Mouse (Mus musculus): ENCODE results near the gene Sars2.

Sars2 gene

DNA sequence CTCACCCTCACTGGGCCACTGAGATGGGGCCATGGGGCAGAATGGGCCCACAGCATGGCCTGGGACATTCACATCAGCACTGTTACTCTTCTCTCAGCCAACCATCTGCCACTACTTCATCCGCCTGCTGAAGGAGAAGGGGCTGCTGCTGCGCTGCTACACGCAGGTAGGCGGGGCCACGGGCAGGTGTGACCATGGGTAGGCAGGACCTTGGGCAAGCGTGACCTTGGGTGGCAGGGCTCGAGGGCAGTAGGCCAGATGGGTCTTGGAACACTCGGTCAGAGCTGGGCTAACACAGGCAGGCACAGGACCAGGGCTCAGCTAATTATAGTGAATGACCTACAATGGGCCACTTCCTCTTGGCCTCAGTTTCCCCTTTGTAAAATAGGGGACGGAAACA is 37.0 kb downstream of the Sars2 start:
- in situ Hi-C loops (cut with MboI, MseI) = no loop called here

DNA sequence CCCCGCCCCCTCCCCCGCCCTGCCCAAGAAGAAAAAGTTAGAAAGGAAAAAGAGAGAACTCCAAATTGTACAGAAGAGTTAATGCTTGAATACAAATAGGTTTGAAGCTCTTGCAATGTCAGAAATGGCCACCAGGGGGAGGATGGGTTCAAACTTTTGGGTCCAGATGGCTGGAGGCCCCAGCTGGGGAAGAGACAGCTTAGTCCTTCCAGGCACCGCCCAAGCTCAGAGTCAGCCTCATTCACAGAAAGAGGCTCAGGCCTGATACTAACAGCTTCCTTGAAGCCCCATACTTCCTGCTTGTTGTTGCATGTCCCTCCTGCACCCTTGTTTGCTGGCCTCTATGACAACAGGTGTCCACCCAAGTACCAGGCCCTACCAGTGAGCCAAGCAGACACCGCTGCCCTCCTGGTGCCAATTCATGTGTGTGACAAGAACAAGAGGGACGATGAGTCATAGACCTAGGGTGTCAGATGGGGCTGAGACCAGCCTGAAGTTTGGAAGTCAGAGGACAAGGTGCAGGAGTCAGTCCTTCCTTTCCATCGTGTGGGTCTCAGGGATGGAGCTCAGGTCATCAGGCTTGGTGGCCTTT is 38.4 kb downstream of the Sars2 start:
- in situ Hi-C loops (cut with MboI, MseI) = no loop called here

DNA sequence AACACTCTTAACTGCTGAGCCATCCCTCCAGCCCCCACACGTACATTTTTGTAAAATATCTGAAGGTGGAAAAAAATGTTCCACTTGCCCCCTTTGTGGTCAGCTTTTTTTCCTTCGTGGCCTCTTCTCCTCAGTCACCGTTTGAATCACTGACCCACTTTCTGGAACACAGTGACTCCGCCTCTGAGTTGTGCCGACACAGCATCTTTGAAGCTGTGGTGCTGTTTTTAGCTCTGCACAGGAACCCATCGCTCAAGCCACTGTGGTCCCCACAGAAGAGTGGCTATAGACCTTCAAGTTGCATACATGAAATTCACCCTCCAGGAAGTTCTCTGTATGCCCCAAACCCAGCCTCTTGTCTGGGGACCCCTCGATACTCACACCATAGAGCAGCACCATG is 39.1 kb downstream of the Sars2 start:
- in situ Hi-C loops (cut with MboI, MseI) = no loop called here

DNA sequence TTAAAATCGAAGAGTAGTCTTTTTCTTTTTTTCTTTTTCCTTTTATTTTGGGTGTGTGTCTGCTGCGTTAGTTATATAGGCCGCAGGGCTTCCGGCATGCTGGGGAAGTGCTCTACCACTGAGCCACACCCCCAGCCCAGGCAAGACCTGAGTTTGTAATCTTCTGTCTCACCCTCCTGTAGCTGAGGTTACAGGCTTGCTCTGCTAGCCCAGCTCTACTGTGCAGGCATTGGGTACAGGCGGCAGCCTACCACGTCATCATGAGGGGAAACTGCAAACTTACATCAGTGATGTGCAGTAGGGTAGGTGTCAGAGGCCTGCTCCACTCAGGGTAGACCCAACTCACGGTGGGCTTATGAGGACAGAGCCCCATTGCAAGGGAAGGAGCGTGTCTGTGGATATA is 39.5 kb downstream of the Sars2 start:
- in situ Hi-C loops (cut with MboI, MseI) = no loop called here

GRCm38 (mm10) chr7:28785161-28785560 is 43.4 kb downstream of the Sars2 start:
- in situ Hi-C loops (cut with MboI, MseI) = no loop called here

GRCm38 (mm10) chr7:28787884-28788283 is 46.1 kb downstream of the Sars2 start:
- in situ Hi-C loops (cut with MboI, MseI) = no loop called here

DNA sequence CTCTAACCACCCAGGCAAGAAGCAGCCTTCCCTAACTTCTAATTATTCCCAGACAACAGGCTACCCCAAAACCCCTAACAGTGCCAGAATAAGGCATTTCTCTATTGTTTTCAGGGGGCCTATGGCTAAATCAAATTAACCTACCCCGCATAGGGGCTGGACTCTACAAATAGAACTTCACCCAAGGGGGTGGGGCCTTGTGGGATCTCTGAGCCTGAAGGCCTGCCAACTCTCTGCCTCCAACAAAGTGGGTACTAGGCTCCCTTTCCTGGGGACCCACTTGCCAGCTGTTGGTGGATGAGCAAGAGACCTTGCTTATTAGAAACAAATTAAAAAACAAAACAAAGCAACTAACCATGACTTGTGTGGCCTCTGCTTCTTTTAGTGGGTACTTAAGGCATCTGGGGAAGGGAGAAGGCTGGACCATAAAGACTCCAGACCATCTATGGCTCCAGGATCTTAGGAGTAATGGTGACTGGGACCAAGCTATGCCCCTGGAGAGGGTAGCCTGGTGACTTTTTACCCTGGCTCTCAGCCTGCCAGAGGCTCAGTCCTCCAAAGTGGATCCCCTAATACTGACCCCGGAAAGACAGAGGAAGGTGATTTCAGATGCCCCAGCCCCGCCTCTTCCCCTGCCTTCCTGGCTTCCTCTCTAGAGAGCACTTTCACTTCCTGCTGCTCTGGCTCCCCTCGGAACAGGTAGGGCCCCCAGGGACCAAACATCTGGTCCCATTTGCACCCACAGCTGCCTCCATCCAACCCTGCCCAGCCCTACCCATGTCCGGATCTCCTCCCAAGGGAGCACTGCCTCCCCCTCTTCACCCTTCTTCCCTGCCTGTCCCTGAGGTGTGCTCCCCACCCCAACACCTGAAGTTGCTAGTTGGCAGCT is 46.8 kb downstream of the Sars2 start, which contains the start of gene Rinl:
Gene Rinl (plus strand): TSS at position 663 of the 889 bp plus-strand sequence.
- in situ Hi-C loops (cut with MboI, MseI) = no loop called here

DNA sequence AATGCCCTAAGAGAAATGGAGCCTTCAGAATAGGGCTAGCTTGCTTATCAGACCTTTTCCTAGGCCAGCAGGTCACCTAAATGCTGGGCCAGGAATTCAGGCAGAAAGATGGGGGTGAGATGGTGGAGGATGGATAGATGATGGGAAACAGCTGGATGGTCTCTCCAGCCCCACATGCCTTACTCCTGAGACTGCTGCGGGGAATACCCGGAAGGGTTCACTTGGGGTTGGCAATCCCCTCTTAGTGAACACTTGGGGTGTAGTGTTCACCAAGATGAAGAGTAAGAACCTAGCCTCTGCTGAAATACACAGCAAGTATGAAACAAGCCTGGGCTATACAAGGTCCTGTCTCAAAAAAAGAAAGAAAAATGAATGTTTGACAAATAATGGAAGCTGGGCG is 47.4 kb downstream of the Sars2 start:
- in situ Hi-C loops (cut with MboI, MseI) = no loop called here

DNA sequence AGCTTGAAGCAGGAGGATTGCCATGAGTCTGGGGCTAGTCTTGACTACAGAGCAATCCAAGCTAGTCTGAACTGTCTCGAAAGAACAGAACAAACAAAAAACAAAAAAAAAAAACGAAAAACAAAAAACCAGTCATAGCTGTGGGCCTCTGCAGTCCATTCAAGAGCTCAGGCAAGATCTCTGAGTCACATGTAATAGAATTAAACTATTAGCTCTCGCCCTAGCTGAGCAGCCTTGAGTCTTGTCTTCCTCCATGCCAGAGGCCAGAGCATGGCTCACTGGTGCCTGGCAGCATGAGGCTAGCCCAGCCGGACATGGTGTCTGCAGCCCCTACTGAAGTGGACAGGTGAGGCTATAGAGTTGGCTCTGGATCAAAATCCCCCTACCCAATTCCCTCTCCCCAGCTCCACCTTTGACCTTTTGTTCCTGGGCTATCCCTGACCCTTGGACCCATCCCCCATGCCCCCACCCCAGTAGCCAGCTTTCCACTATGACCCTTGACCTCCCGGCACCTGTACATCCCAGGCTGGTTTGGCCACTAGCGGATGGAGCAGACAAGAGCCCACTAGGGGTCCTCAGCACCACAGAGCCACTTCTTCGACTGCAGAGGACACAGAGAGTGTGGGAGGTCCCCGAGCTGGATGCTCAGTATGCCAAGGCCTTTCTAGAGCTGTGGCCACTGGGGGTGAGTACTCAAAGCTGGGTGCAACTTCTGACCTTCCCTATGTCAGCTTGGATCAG is 48.4 kb downstream of the Sars2 start:
- in situ Hi-C loops (cut with MboI, MseI) = no loop called here

DNA sequence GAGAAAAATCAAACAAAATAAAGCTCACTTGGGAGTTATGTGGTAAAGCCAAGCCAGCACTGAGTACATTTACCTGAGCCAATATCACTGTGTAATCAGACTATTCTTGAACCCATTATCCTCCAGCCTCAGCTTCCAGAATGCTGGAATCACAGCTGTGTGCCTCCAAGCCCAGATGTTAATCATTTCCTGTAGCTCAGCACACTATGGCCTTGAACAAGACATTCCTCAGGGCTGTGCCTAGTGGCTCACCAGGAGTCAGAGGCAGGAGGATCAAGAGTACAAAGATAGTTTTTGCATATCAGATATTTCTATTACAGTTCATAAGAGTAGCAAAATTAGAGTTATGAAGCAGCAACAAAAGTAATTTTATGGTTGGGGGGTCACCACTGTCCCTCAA is 49.9 kb downstream of the Sars2 start:
- in situ Hi-C loops (cut with MboI, MseI) = no loop called here

- in situ Hi-C loops (cut with MboI, MseI) = no loop called here
These were observed 50.8 kb downstream of the Sars2 start for GRCm38 (mm10) chr7:28792391-28793185.

- in situ Hi-C loops (cut with MboI, MseI) = no loop called here
These were observed 52.0 kb downstream of the Sars2 start for GRCm38 (mm10) chr7:28793834-28794233.

- in situ Hi-C loops (cut with MboI, MseI) = no loop called here
These were observed 52.7 kb downstream of the Sars2 start for GRCm38 (mm10) chr7:28794496-28794895.

DNA sequence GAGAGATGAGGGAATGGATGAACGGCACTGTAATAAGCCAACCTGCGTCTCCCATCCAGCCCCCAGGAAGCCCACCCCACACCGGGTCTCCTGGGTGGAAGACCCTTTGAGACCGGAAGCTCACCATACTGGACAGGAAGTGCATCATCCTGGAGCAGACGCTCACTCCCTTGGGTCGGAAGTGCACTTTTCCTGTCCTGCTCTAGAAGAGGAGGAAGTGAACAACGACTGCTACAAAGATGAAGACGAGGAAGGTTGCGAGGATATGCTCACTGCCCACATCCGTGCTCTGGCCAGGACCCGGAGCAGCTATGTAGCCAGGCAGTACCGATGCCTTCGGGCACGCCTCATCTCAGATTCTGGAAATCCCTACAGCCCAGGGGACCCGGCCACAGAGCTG is 54.0 kb downstream of the Sars2 start:
- in situ Hi-C loops (cut with MboI, MseI) = loop anchor here (5.0 kb wide), 1 partner anchor 71 kb away; no protein-coding TSS in a partner anchor

DNA sequence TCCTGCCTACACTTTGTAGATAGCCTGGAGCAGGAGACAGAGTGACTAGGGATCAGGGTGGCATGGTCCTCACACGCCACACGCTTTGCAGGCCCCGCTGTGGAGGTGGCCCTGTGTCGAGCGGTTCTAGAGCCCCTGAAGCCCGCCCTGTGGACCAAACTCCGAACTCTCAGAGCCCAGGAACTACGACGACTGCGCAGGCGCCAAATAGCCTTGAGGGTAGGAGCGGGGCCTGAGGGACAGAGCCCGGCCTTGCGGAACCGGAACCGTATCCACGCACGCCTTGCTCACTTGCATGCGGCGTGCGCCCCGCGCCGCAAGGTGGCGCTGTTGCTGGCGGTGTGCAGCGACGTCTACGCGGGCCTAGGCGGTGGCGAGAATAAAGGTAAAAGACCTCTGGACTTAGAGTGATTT is 54.8 kb downstream of the Sars2 start:
- in situ Hi-C loops (cut with MboI, MseI) = loop anchor here (5.0 kb wide), 1 partner anchor 71 kb away; no protein-coding TSS in a partner anchor

DNA sequence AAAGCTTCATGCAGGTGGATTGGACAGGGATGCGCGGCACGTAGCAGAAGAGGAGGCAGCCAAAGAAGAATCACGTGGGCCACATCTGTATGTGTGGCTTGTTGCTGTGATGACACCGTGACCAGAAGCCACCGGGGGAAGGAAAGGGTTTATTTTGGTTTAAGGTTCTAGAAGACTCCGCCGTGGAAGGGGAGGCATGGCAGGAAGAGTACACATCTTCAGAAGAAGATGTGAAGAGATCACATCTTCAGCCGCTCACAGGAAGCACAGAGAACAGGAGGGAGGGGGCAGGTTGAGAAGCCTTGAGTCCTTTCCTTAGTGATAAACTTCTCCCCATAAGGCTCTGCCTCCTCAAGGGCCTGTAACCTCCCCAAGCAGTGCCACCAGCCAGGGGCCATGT is 58.2 kb downstream of the Sars2 start:
- in situ Hi-C loops (cut with MboI, MseI) = loop anchor here (5.0 to 25.0 kb wide), 2 partner anchors 67 to 1612 kb away; partner anchors contain the start of genes Hcst (in 1 of the 2), Nfkbid (in 1 of the 2) and Tyrobp (in 1 of the 2)

- in situ Hi-C loops (cut with MboI, MseI) = loop anchor here in 1 of 2 experiments (25.0 kb wide), 1 partner anchor 1611 kb away; the partner anchor contains the start of genes Hcst, Nfkbid and Tyrobp
These were observed 59.7 kb downstream of the Sars2 start for GRCm38 (mm10) chr7:28801451-28801850.

- in situ Hi-C loops (cut with MboI, MseI) = loop anchor here in 1 of 2 experiments (25.0 kb wide), 1 partner anchor 1610 kb away; the partner anchor contains the start of genes Hcst, Nfkbid and Tyrobp
These were observed 60.3 kb downstream of the Sars2 start for GRCm38 (mm10) chr7:28801901-28802670.

- in situ Hi-C loops (cut with MboI, MseI) = loop anchor here in 1 of 2 experiments (25.0 kb wide), 1 partner anchor 1609 kb away; the partner anchor contains the start of genes Hcst, Nfkbid and Tyrobp
These were observed 61.2 kb downstream of the Sars2 start for GRCm38 (mm10) chr7:28802846-28803588.

Measured in T-helper 17 cell (primary cell).